Mouse (Mus musculus) forebrain, embryonic 11.5 days (tissue): ENCODE results near the gene Ssh3. TPM values are rescaled to one million over a fixed set of nuclear protein-coding genes. Genes with fewer than 3 reads are reported as not detected.

Experiments used
- ATAC-seq: fragments of 200-750 bp; cut with Nextera tagmentation; replicated peaks from 2 replicates; pipeline ENCODE4 v1.8.0; 2017; ENCODE audit warnings: moderate TSS enrichment; ENCODE audit not compliant: low FRiP score
- DNase-seq: peaks from one replicate; pipeline ENCODE4 v3.0.0-alpha.2; 2017; ENCODE audit warnings: low spot score
- H3K27ac ChIP-seq: fragments of 300-500 bp; sonication (generic); 2 replicates; pipeline ENCODE4 v1.5.1; 2014; ENCODE audit warnings: low read depth, low read length
- H3K27me3 ChIP-seq: fragments of 300-500 bp; sonication (generic); 2 replicates; pipeline ENCODE4 v1.6.1; 2014; ENCODE audit warnings: mild to moderate bottlenecking, low read length, mixed read lengths; ENCODE audit not compliant: control insufficient read depth, insufficient read depth
- H3K36me3 ChIP-seq: fragments of 300-500 bp; sonication (generic); 2 replicates; pipeline ENCODE4 v1.6.1; 2014; ENCODE audit warnings: mild to moderate bottlenecking, low read length, moderate library complexity, mixed read lengths; ENCODE audit not compliant: control insufficient read depth, insufficient read depth
- H3K4me1 ChIP-seq: fragments of 300-500 bp; sonication (generic); replicated peaks from 2 replicates; pipeline ENCODE4 v1.6.1; 2014; ENCODE audit warnings: low read length, mixed read lengths; ENCODE audit not compliant: control insufficient read depth, insufficient read depth
- H3K4me2 ChIP-seq: fragments of 300-500 bp; sonication (generic); 2 replicates; pipeline ENCODE4 v1.6.1; 2014; ENCODE audit warnings: low read depth, mild to moderate bottlenecking, low read length, moderate library complexity, mixed read lengths; ENCODE audit not compliant: severe bottlenecking
- H3K4me3 ChIP-seq: fragments of 300-500 bp; sonication (generic); 2 replicates; pipeline ENCODE4 v1.5.1; 2014; ENCODE audit warnings: low read depth, low read length
- H3K9ac ChIP-seq: fragments of 300-500 bp; sonication (generic); 2 replicates; pipeline ENCODE4 v1.6.1; 2014; ENCODE audit warnings: low read length
- H3K9me3 ChIP-seq: fragments of 300-500 bp; sonication (generic); 2 replicates; pipeline ENCODE4 v1.6.1; 2016; ENCODE audit warnings: low read length, mixed read lengths; ENCODE audit not compliant: control insufficient read depth
- WGBS: fragments of 180-500 bp; shearing (Covaris S2); extraction: QIAGEN DNeasy Blood & Tissue Kit; methylation state at CpG from one replicate; pipeline ENCODE4 v1.1.7; 2014; 5-methylcytosine and 5-hydroxymethylcytosine counted together
- polyA plus RNA-seq: library from polyadenylated mRNA; unstranded; fragments of >200 nt; fragmentation: Nextera tagmentation; extraction: Ambion mirVana; gene quantifications from 2 replicates; pipeline ENCODE4 v1.2.1, GENCODE M21; 2014

The Ssh3 gene
- polyA plus RNA-seq: 3.3 and 4.2 TPM in 2 replicates

- no peaks in the 10 kb centered on the region for H3K36me3 ChIP-seq
- no peak; the same call in 1 of the 2 replicates for ATAC-seq
- peak within 1 kb of the TSS; percentile 35 for H3K9ac ChIP-seq
- H3K9me3 ChIP-seq: no peaks in the 10 kb centered on the region
- peak within 1 kb of the TSS; percentile 55 for H3K4me2 ChIP-seq
- H3K27me3 ChIP-seq: peaks cover 4% of the 10 kb centered on the region; the same call in 1 of the 2 replicates
- peaks cover 4% of the 10 kb centered on the region; the same call in 1 of the 2 replicates for H3K4me1 ChIP-seq
- H3K27ac ChIP-seq: no peak within 1 kb of the TSS
- WGBS: 5% methylated on average over 46 of the region's 46 CpGs
- H3K4me3 ChIP-seq: peak within 1 kb of the TSS; percentile 24
- DNase-seq: peak; percentile 51
Measured at GRCm38 (mm10) chr19:4268566-4269361, at the start of gene Ssh3. Gene Ssh3 (minus strand): TSS chr19:4269180.

GRCm38 (mm10) chr19:4317181-4317580 is 48.2 kb upstream of the Ssh3 start:
- H3K9ac ChIP-seq: no peak overlapping the region
- H3K4me1 ChIP-seq: no peaks in the 10 kb centered on the region
- DNase-seq: no peak
- peaks cover 31% of the 10 kb centered on the region for H3K36me3 ChIP-seq
- no peak overlapping the region for H3K27ac ChIP-seq
- H3K4me3 ChIP-seq: no peak overlapping the region
- no peaks in the 10 kb centered on the region for H3K9me3 ChIP-seq
- no peak for ATAC-seq
- no peak overlapping the region for H3K4me2 ChIP-seq
- WGBS: 88% methylated on average over 3 of the region's 3 CpGs
- no peaks in the 10 kb centered on the region for H3K27me3 ChIP-seq

GRCm38 (mm10) chr19:4315223-4315944 is 46.4 kb upstream of the Ssh3 start:
- no peak for DNase-seq
- Histone ChIP-seq H3K27ac (no peak overlapping the region), H3K4me2 (no peak overlapping the region), H3K9ac (no peak overlapping the region), H3K4me1 (no peaks in the 10 kb centered on the region), H3K27me3 (no peaks in the 10 kb centered on the region), H3K36me3 (peaks cover 24% of the 10 kb centered on the region), H3K4me3 (no peak overlapping the region), H3K9me3 (no peaks in the 10 kb centered on the region)
- ATAC-seq: no peak
- 89% methylated on average over 6 of the region's 6 CpGs for WGBS

- ATAC-seq: peak; percentile 40; the same call in 1 of the 2 replicates
- H3K27ac ChIP-seq: no peak overlapping the region
- no peak overlapping the region for H3K4me3 ChIP-seq
- H3K36me3 ChIP-seq: no peaks in the 10 kb centered on the region
- peaks cover 5% of the 10 kb centered on the region; the same call in 1 of the 2 replicates for H3K4me1 ChIP-seq
- DNase-seq: peak; percentile 74
- no peak overlapping the region for H3K4me2 ChIP-seq
- H3K27me3 ChIP-seq: no peaks in the 10 kb centered on the region
- no peaks in the 10 kb centered on the region for H3K9me3 ChIP-seq
- H3K9ac ChIP-seq: no peak overlapping the region
Measured at GRCm38 (mm10) chr19:4309776-4310185, 40.8 kb upstream of the Ssh3 start.

- no peak for DNase-seq
- ATAC-seq: no peak
- H3K27me3 ChIP-seq: no peaks in the 10 kb centered on the region
- peaks cover 9% of the 10 kb centered on the region for H3K4me1 ChIP-seq
- no peaks in the 10 kb centered on the region for H3K9me3 ChIP-seq
- H3K4me2 ChIP-seq: no peak overlapping the region
- no peaks in the 10 kb centered on the region for H3K36me3 ChIP-seq
- WGBS: 95% methylated on average over 4 of the region's 4 CpGs
- H3K9ac ChIP-seq: no peak overlapping the region
- no peak overlapping the region for H3K27ac ChIP-seq
- H3K4me3 ChIP-seq: no peak overlapping the region
Measured at GRCm38 (mm10) chr19:4309302-4309701, 40.3 kb upstream of the Ssh3 start.

GRCm38 (mm10) chr19:4306190-4306577 is 37.2 kb upstream of the Ssh3 start, which contains the start of gene Grk2:
Gene Grk2 (minus strand): TSS chr19:4306222.
- Histone ChIP-seq H3K27ac (no peak within 1 kb of the TSS; the same call in 1 of the 2 replicates), H3K9ac (peak within 1 kb of the TSS; percentile 96), H3K4me1 (peaks cover 17% of the 10 kb centered on the region), H3K4me2 (peak within 1 kb of the TSS; percentile 55), H3K27me3 (no peaks in the 10 kb centered on the region), H3K36me3 (no peaks in the 10 kb centered on the region), H3K4me3 (peak within 1 kb of the TSS; percentile 91), H3K9me3 (no peaks in the 10 kb centered on the region)
- peak; percentile 75 for ATAC-seq
- DNase-seq: peak; percentile 93
- under 1% methylated on average over 40 of the region's 46 CpGs for WGBS

- Histone ChIP-seq H3K27me3 (no peaks in the 10 kb centered on the region), H3K9ac (peak overlapping the region; percentile 96), H3K27ac (no peak overlapping the region; the same call in 1 of the 2 replicates), H3K9me3 (no peaks in the 10 kb centered on the region), H3K4me2 (peak overlapping the region; percentile 55), H3K4me1 (peaks cover 17% of the 10 kb centered on the region), H3K36me3 (no peaks in the 10 kb centered on the region), H3K4me3 (peak overlapping the region; percentile 91)
- under 1% methylated on average over 66 of the region's 68 CpGs for WGBS
- peak; percentile 78 for DNase-seq
- ATAC-seq: peak; percentile 51
Measured at GRCm38 (mm10) chr19:4305491-4306189, 36.7 kb upstream of the Ssh3 start.

- peak overlapping the region; percentile 91 for H3K4me3 ChIP-seq
- 56% methylated on average over 4 of the region's 4 CpGs for WGBS
- H3K27ac ChIP-seq: no peak overlapping the region
Measured at GRCm38 (mm10) chr19:4304871-4305321, 35.9 kb upstream of the Ssh3 start.

More at GRCm38 (mm10) chr19:4304871-4305321, 35.9 kb upstream of the Ssh3 start:
- no peaks in the 10 kb centered on the region for H3K27me3 ChIP-seq
- no peaks in the 10 kb centered on the region for H3K9me3 ChIP-seq
- H3K9ac ChIP-seq: peak overlapping the region; percentile 96
- peaks cover 17% of the 10 kb centered on the region for H3K4me1 ChIP-seq
- H3K36me3 ChIP-seq: no peaks in the 10 kb centered on the region
- DNase-seq: no peak
- ATAC-seq: no peak
- peak overlapping the region; percentile 55 for H3K4me2 ChIP-seq
